8 mouse cellular contexts compared by ENCODE assay signal in genomic region chr3:30969104-30969581, GRCm38 (mm10). TPM values are rescaled to one million over a fixed set of nuclear protein-coding genes. Genes with fewer than 3 reads are reported as not detected.
A peak's percentile ranks its signal among the peaks of the same experiment; 100 is the strongest.
DNase-seq lines count a peak whose midpoint lies in the region; ATAC-seq lines count a peak whose summit lies in the region.

Gene Phc3, minus strand, starts transcription at chr3:30969415.

- H3K36me3 ChIP-seq in forebrain, embryonic 10.5 days (replicated peaks), result peaks cover 20% of the 10 kb centered on the region
- peaks cover 12% of the 10 kb centered on the region for H3K36me3 ChIP-seq in heart, embryonic 15.5 days
- H3K36me3 ChIP-seq in liver, embryonic 15.5 days (replicated peaks), result peaks cover 19% of the 10 kb centered on the region
- peaks cover 15% of the 10 kb centered on the region; the same call in 1 of the 2 replicates for H3K36me3 ChIP-seq in neural tube, embryonic 12.5 days

- peak within 1 kb of the TSS; percentile 99 for H3K4me3 ChIP-seq in forebrain, embryonic 10.5 days
- peak within 1 kb of the TSS; percentile 79 for H3K4me3 ChIP-seq in heart, embryonic 15.5 days
- H3K4me3 ChIP-seq in liver, embryonic 15.5 days (replicated peaks), result peak within 1 kb of the TSS; percentile 91
- peak within 1 kb of the TSS; percentile 100 for H3K4me3 ChIP-seq in neural tube, embryonic 12.5 days

- no peaks in the 10 kb centered on the region for H3K9me3 ChIP-seq in forebrain, embryonic 10.5 days
- H3K9me3 ChIP-seq in heart, embryonic 15.5 days (replicated peaks), result no peaks in the 10 kb centered on the region
- no peaks in the 10 kb centered on the region for H3K9me3 ChIP-seq in liver, embryonic 15.5 days (replicated peaks)
- no peaks in the 10 kb centered on the region for H3K9me3 ChIP-seq in neural tube, embryonic 12.5 days

- H3K4me1 ChIP-seq in forebrain, embryonic 10.5 days, result peaks cover 21% of the 10 kb centered on the region
- H3K4me1 ChIP-seq in heart, embryonic 15.5 days (replicated peaks), result peaks cover 11% of the 10 kb centered on the region
- H3K4me1 ChIP-seq in liver, embryonic 15.5 days (replicated peaks), result peaks cover 22% of the 10 kb centered on the region
- H3K4me1 ChIP-seq in neural tube, embryonic 12.5 days, result peaks cover 7% of the 10 kb centered on the region; the same call in 1 of the 2 replicates

- peak within 1 kb of the TSS; percentile 94 for H3K27ac ChIP-seq in forebrain, embryonic 10.5 days
- H3K27ac ChIP-seq in heart, embryonic 15.5 days, result peak within 1 kb of the TSS; percentile 85
- H3K27ac ChIP-seq in liver, embryonic 15.5 days (replicated peaks), result peak within 1 kb of the TSS; percentile 72
- H3K27ac ChIP-seq in neural tube, embryonic 12.5 days, result peak within 1 kb of the TSS; percentile 74

- H3K4me2 ChIP-seq in heart, embryonic 15.5 days, result peak within 1 kb of the TSS; percentile 68
- peak within 1 kb of the TSS; percentile 81 for H3K4me2 ChIP-seq in liver, embryonic 15.5 days
- H3K4me2 ChIP-seq in neural tube, embryonic 12.5 days (replicated peaks), result peak within 1 kb of the TSS; percentile 70

- WGBS in forebrain, embryonic 10.5 days, result under 1% methylated on average over 34 of the region's 34 CpGs
- under 1% methylated on average over 34 of the region's 34 CpGs for WGBS in heart, embryonic 15.5 days
- under 1% methylated on average over 32 of the region's 34 CpGs for WGBS in liver, embryonic 15.5 days (ENCODE audit: insufficient replicate concordance)
- WGBS in neural tube, embryonic 12.5 days, result under 1% methylated on average over 34 of the region's 34 CpGs

- peak within 1 kb of the TSS; percentile 79 for H3K9ac ChIP-seq in heart, embryonic 15.5 days
- peak within 1 kb of the TSS; percentile 90 for H3K9ac ChIP-seq in liver, embryonic 15.5 days
- H3K9ac ChIP-seq in neural tube, embryonic 12.5 days, result peak within 1 kb of the TSS; percentile 95

- peak; percentile 81 for DNase-seq in c-Kit-negative CD71-positive TER-119-positive erythroid progenitor cells, embryonic 14.5 days (ENCODE audit: low read depth, low spot score)
- peak; percentile 97 for DNase-seq in forebrain, embryonic 10.5 days (ENCODE audit: extremely low spot score, low spot score)
- peak; percentile 95 to 96 for DNase-seq in kidney, postnatal 25 days
- DNase-seq in telencephalon, adult 2 months (ENCODE audit: low read depth, low spot score), result peak; percentile 92

- H3K27me3 ChIP-seq in forebrain, embryonic 10.5 days (ENCODE audit: poor library complexity, severe bottlenecking), result no peaks in the 10 kb centered on the region
- H3K27me3 ChIP-seq in heart, embryonic 15.5 days, result no peaks in the 10 kb centered on the region
- no peaks in the 10 kb centered on the region for H3K27me3 ChIP-seq in liver, embryonic 15.5 days
- H3K27me3 ChIP-seq in neural tube, embryonic 12.5 days (replicated peaks), result no peaks in the 10 kb centered on the region

- ATAC-seq in CD4-positive, CD25-positive, alpha-beta regulatory T cell, adult 4 months, result peak; percentile 58
- peak; percentile 88 for ATAC-seq in heart, embryonic 15.5 days (replicated peaks; ENCODE audit: insufficient number of reproducible peaks, insufficient read depth, low FRiP score, low read depth)
- peak; percentile 76 for ATAC-seq in liver, embryonic 15.5 days (ENCODE audit: insufficient read depth)
- peak; percentile 93 for ATAC-seq in neural tube, embryonic 12.5 days (ENCODE audit: low FRiP score, low read depth)

RNA-seq across cellular contexts. Expression of gene Phc3, which starts in this region (rescaled TPM):
- 10 to 100 TPM; 50.6 to 58.6 TPM for polyA plus RNA-seq in CD4-positive, CD25-positive, alpha-beta regulatory T cell, adult 4 months (2017; shearing (Covaris generic))
- 4.7 and 5.9 TPM in 2 replicates for polyA plus RNA-seq in forebrain, embryonic 10.5 days (2016; fragmentation: Nextera tagmentation; extraction: Ambion mirVana)
- polyA plus RNA-seq in heart, embryonic 15.5 days (2015; fragmentation: Nextera tagmentation; extraction: Ambion mirVana), result 4.9 and 5.7 TPM in 2 replicates
- 1.8 TPM in 2 replicates for polyA plus RNA-seq in liver, embryonic 15.5 days (2015; fragmentation: Nextera tagmentation; extraction: Ambion mirVana)
- polyA plus RNA-seq in neural tube, embryonic 12.5 days (2016; fragmentation: Nextera tagmentation; extraction: Ambion mirVana), result 5.0 and 6.3 TPM in 2 replicates

Comparison
In these comparisons a context has a peak if more than half of its experiments do, and no peak if none do; other contexts are left out.
1. Peak in every context shown above with its lines: DNase-seq, ATAC-seq, H3K4me3 ChIP-seq and H3K27ac ChIP-seq.